Mouse (Mus musculus): ENCODE measurements around the gene Dnah7b. TPM values are rescaled to one million over a fixed set of nuclear protein-coding genes. Genes with fewer than 3 reads are reported as not detected.
"Not testable (repeated sequence)": the region's sequence is repeated elsewhere in the genome, so short reads cannot be mapped to it uniquely, and the experiment has no call there.

Gene Dnah7b
- polyA plus RNA-seq, 1 experiment from 2014 or later: 2.6 TPM

- no peaks in the 10 kb centered on the region for H3K9me3 ChIP-seq (replicated peaks)
- H3K27me3 ChIP-seq (replicated peaks): no peaks in the 10 kb centered on the region
- no peak overlapping the region for H3K4me3 ChIP-seq
- H3K4me1 ChIP-seq (replicated peaks): no peaks in the 10 kb centered on the region
- no peak overlapping the region for H3K4me2 ChIP-seq
- H3K36me3 ChIP-seq: no peaks in the 10 kb centered on the region
- H3K27ac ChIP-seq (ENCODE audit: poor library complexity, severe bottlenecking): no peak overlapping the region
- no peak overlapping the region for H3K9ac ChIP-seq
- 46% methylated on average over 4 of the region's 4 CpGs for WGBS
- ATAC-seq (ENCODE audit: insufficient number of reproducible peaks, low FRiP score): no peak
These were observed 61.9 kb downstream of the Dnah7b start for GRCm38 (mm10) chr1:46128058-46128457.

- ATAC-seq (ENCODE audit: insufficient number of reproducible peaks, low FRiP score): not testable (repeated sequence)
These were observed 130.7 kb downstream of the Dnah7b start for GRCm38 (mm10) chr1:46196835-46197234.

GRCm38 (mm10) chr1:46201169-46201568 lies 135.1 kb downstream of the Dnah7b start:
- H3K27me3 ChIP-seq (replicated peaks); H3K4me1 ChIP-seq (replicated peaks); ATAC-seq (ENCODE audit: insufficient number of reproducible peaks, low FRiP score); H3K36me3 ChIP-seq; H3K27ac ChIP-seq (ENCODE audit: poor library complexity, severe bottlenecking); H3K9ac ChIP-seq; H3K4me2 ChIP-seq; H3K4me3 ChIP-seq; H3K9me3 ChIP-seq (replicated peaks): not testable (repeated sequence)
- WGBS: 92% methylated on average over 9 of the region's 9 CpGs

More at GRCm38 (mm10) chr1:46196835-46197234, 130.7 kb downstream of the Dnah7b start:
- H3K4me1 ChIP-seq (replicated peaks); H3K9me3 ChIP-seq (replicated peaks); H3K4me2 ChIP-seq; H3K9ac ChIP-seq; H3K27ac ChIP-seq (ENCODE audit: poor library complexity, severe bottlenecking); H3K4me3 ChIP-seq; H3K27me3 ChIP-seq (replicated peaks); H3K36me3 ChIP-seq: not testable (repeated sequence)
- WGBS: 55% methylated on average over 2 of the region's 2 CpGs

- H3K9ac ChIP-seq; H3K9me3 ChIP-seq (replicated peaks); H3K27ac ChIP-seq (ENCODE audit: poor library complexity, severe bottlenecking); H3K4me2 ChIP-seq; H3K36me3 ChIP-seq; H3K4me3 ChIP-seq; ATAC-seq (ENCODE audit: insufficient number of reproducible peaks, low FRiP score); H3K4me1 ChIP-seq (replicated peaks); H3K27me3 ChIP-seq (replicated peaks): not testable (repeated sequence)
- 66% methylated on average over 2 of the region's 2 CpGs for WGBS
These were observed 144.0 kb downstream of the Dnah7b start for GRCm38 (mm10) chr1:46210014-46210588.

GRCm38 (mm10) chr1:46222704-46223103 lies 156.6 kb downstream of the Dnah7b start:
- 81% methylated on average over 2 of the region's 2 CpGs for WGBS
- ATAC-seq (ENCODE audit: insufficient number of reproducible peaks, low FRiP score); H3K36me3 ChIP-seq; H3K9me3 ChIP-seq (replicated peaks); H3K4me2 ChIP-seq; H3K27ac ChIP-seq (ENCODE audit: poor library complexity, severe bottlenecking); H3K4me3 ChIP-seq; H3K4me1 ChIP-seq (replicated peaks); H3K9ac ChIP-seq; H3K27me3 ChIP-seq (replicated peaks): not testable (repeated sequence)

- H3K4me2 ChIP-seq; H3K36me3 ChIP-seq; H3K9me3 ChIP-seq (replicated peaks); H3K27ac ChIP-seq (ENCODE audit: poor library complexity, severe bottlenecking); H3K4me3 ChIP-seq; ATAC-seq (ENCODE audit: insufficient number of reproducible peaks, low FRiP score); H3K9ac ChIP-seq; H3K27me3 ChIP-seq (replicated peaks); H3K4me1 ChIP-seq (replicated peaks): not testable (repeated sequence)
These were observed 160.0 kb downstream of the Dnah7b start for GRCm38 (mm10) chr1:46226136-46226535.

- not testable (repeated sequence) for H3K4me3 ChIP-seq; H3K27ac ChIP-seq (ENCODE audit: poor library complexity, severe bottlenecking); H3K4me2 ChIP-seq; H3K27me3 ChIP-seq (replicated peaks); H3K9me3 ChIP-seq (replicated peaks); H3K4me1 ChIP-seq (replicated peaks); H3K36me3 ChIP-seq; H3K9ac ChIP-seq; ATAC-seq (ENCODE audit: insufficient number of reproducible peaks, low FRiP score)
- 67% methylated on average over 2 of the region's 2 CpGs for WGBS
These were observed 202.7 kb downstream of the Dnah7b start for GRCm38 (mm10) chr1:46268841-46269240.

- 80% methylated on average over 11 of the region's 12 CpGs for WGBS
- Histone ChIP-seq H3K9me3 (replicated peaks) (no peaks in the 10 kb centered on the region), H3K4me1 (replicated peaks) (no peaks in the 10 kb centered on the region), H3K27ac (ENCODE audit: poor library complexity, severe bottlenecking) (no peak overlapping the region), H3K4me2 (no peak overlapping the region), H3K27me3 (replicated peaks) (no peaks in the 10 kb centered on the region), H3K9ac (no peak overlapping the region), H3K4me3 (no peak overlapping the region), H3K36me3 (no peaks in the 10 kb centered on the region)
- no peak for ATAC-seq (ENCODE audit: insufficient number of reproducible peaks, low FRiP score)
These were observed 205.8 kb downstream of the Dnah7b start for GRCm38 (mm10) chr1:46271927-46272326.

GRCm38 (mm10) chr1:46278057-46278910 lies 212.2 kb downstream of the Dnah7b start:
- not testable (repeated sequence) for H3K9ac ChIP-seq; H3K27ac ChIP-seq (ENCODE audit: poor library complexity, severe bottlenecking); H3K27me3 ChIP-seq (replicated peaks); H3K4me3 ChIP-seq; ATAC-seq (ENCODE audit: insufficient number of reproducible peaks, low FRiP score); H3K36me3 ChIP-seq; H3K4me2 ChIP-seq; H3K9me3 ChIP-seq (replicated peaks); H3K4me1 ChIP-seq (replicated peaks)
- 65% methylated on average over 2 of the region's 2 CpGs for WGBS

- not testable (repeated sequence) for H3K9ac ChIP-seq; H3K4me3 ChIP-seq; H3K4me1 ChIP-seq (replicated peaks); H3K36me3 ChIP-seq; H3K27ac ChIP-seq (ENCODE audit: poor library complexity, severe bottlenecking); ATAC-seq (ENCODE audit: insufficient number of reproducible peaks, low FRiP score); H3K4me2 ChIP-seq; H3K9me3 ChIP-seq (replicated peaks); H3K27me3 ChIP-seq (replicated peaks)
- 84% methylated on average over 1 of the region's 1 CpGs for WGBS
These were observed 212.9 kb downstream of the Dnah7b start for GRCm38 (mm10) chr1:46278911-46279565.

- not testable (repeated sequence) for H3K9ac ChIP-seq; H3K4me1 ChIP-seq (replicated peaks); H3K27me3 ChIP-seq (replicated peaks); H3K9me3 ChIP-seq (replicated peaks); H3K27ac ChIP-seq (ENCODE audit: poor library complexity, severe bottlenecking); H3K36me3 ChIP-seq; H3K4me3 ChIP-seq; H3K4me2 ChIP-seq; ATAC-seq (ENCODE audit: insufficient number of reproducible peaks, low FRiP score)
- 81% methylated on average over 2 of the region's 2 CpGs for WGBS
These were observed 228.3 kb downstream of the Dnah7b start for GRCm38 (mm10) chr1:46294451-46294850.
